Mouse (Mus musculus) bone marrow macrophage, adult 2 months (primary cell): Measurements from ENCODE around the gene Nol9. TPM values are rescaled to one million over a fixed set of nuclear protein-coding genes. Genes with fewer than 3 reads are reported as not detected.

Experiments used
- H3K27ac ChIP-seq: 2 replicates; pipeline ENCODE4 v1.5.1; 2012; ENCODE audit warnings: low read depth, low read length; ENCODE audit not compliant: insufficient read depth
- H3K4me1 ChIP-seq: 2 replicates; pipeline ENCODE4 v1.6.1; 2012; ENCODE audit warnings: low read length; ENCODE audit not compliant: control insufficient read depth, insufficient read depth
- H3K4me3 ChIP-seq: 2 replicates; pipeline ENCODE4 v1.5.1; 2012; ENCODE audit warnings: mild to moderate bottlenecking, low read length, moderate library complexity; ENCODE audit not compliant: insufficient read depth
- CTCF ChIP-seq: IDR thresholded peaks from 2 replicates; pipeline ENCODE4 v1.5.1; 2012; ENCODE audit warnings: low read depth, mild to moderate bottlenecking, low read length, moderate library complexity
- POLR2A ChIP-seq: IDR thresholded peaks from 2 replicates; pipeline ENCODE4 v1.6.1; 2012; ENCODE audit warnings: mild to moderate bottlenecking, low read depth, low read length, borderline replicate concordance
- polyA plus RNA-seq: library from polyadenylated mRNA; stranded (reverse); fragments of >200 nt; gene quantifications from 2 replicates; pipeline ENCODE4 v1.2.4, GENCODE M21; 2012; ENCODE audit not compliant: missing spikeins, insufficient read depth, insufficient read length

Gene Nol9
- polyA plus RNA-seq, 1 experiment, result 11.1 TPM

GRCm38 (mm10) chr4:152000906-152001305 is 38.2 kb upstream of the Nol9 start:
- H3K4me3 ChIP-seq, result no peak overlapping the region
- no peak overlapping the region for H3K27ac ChIP-seq
- no peak for TF ChIP-seq POLR2A
- TF ChIP-seq CTCF, result no peak
- peaks cover 22% of the 10 kb centered on the region for H3K4me1 ChIP-seq

- H3K4me1 ChIP-seq, result peaks cover 22% of the 10 kb centered on the region
- no peak overlapping the region for H3K27ac ChIP-seq
- TF ChIP-seq CTCF (no peak), POLR2A (no peak)
- H3K4me3 ChIP-seq, result no peak overlapping the region
These were observed 37.8 kb upstream of the Nol9 start for GRCm38 (mm10) chr4:152001335-152001734.

- no peak for TF ChIP-seq CTCF
- no peak for TF ChIP-seq POLR2A
- H3K4me3 ChIP-seq, result no peak overlapping the region
- H3K4me1 ChIP-seq, result peaks cover 22% of the 10 kb centered on the region
- no peak overlapping the region for H3K27ac ChIP-seq
These were observed 37.1 kb upstream of the Nol9 start for GRCm38 (mm10) chr4:152002063-152002462.

- TF ChIP-seq CTCF, result peak; percentile 46; the same call in 1 of the 2 replicates
- no peak for TF ChIP-seq POLR2A
These were observed 33.0 kb upstream of the Nol9 start for GRCm38 (mm10) chr4:152006137-152006536.

GRCm38 (mm10) chr4:152006812-152007211 is 32.3 kb upstream of the Nol9 start:
- peaks cover 5% of the 10 kb centered on the region for H3K4me1 ChIP-seq
- H3K27ac ChIP-seq, result no peak overlapping the region
- H3K4me3 ChIP-seq, result no peak overlapping the region
- no peak for TF ChIP-seq CTCF
- no peak for TF ChIP-seq POLR2A

More at GRCm38 (mm10) chr4:152006137-152006536, 33.0 kb upstream of the Nol9 start:
- Histone ChIP-seq H3K27ac (no peak overlapping the region), H3K4me3 (no peak overlapping the region), H3K4me1 (no peaks in the 10 kb centered on the region; the same call in 1 of the 2 replicates)

- no peak overlapping the region for H3K27ac ChIP-seq
- H3K4me3 ChIP-seq, result peak overlapping the region; percentile 83
- TF ChIP-seq CTCF (no peak), POLR2A (no peak)
- H3K4me1 ChIP-seq, result peaks cover 6% of the 10 kb centered on the region
These were observed 31.5 kb upstream of the Nol9 start for GRCm38 (mm10) chr4:152007481-152008147.

GRCm38 (mm10) chr4:152008148-152008500 is 31.0 kb upstream of the Nol9 start:
- TF ChIP-seq CTCF, result no peak
- no peak for TF ChIP-seq POLR2A
- H3K4me1 ChIP-seq, result peaks cover 9% of the 10 kb centered on the region

GRCm38 (mm10) chr4:152008622-152009075 is 30.5 kb upstream of the Nol9 start, which contains the start of gene Klhl21:
Gene Klhl21, plus strand, starts transcription at chr4:152008803.
- H3K4me3 ChIP-seq, result peak within 1 kb of the TSS; percentile 83
- H3K27ac ChIP-seq, result peak within 1 kb of the TSS; percentile 72
- no peak for TF ChIP-seq CTCF
- peak; percentile 72; the same call in 1 of the 2 replicates for TF ChIP-seq POLR2A
- peaks cover 12% of the 10 kb centered on the region for H3K4me1 ChIP-seq

More at GRCm38 (mm10) chr4:152008148-152008500, 31.0 kb upstream of the Nol9 start:
- Histone ChIP-seq H3K4me3 (peak overlapping the region; percentile 83), H3K27ac (no peak overlapping the region)

- TF ChIP-seq CTCF (no peak), POLR2A (no peak)
- peak overlapping the region; percentile 83 for H3K4me3 ChIP-seq
- peaks cover 12% of the 10 kb centered on the region for H3K4me1 ChIP-seq
- H3K27ac ChIP-seq, result peak overlapping the region; percentile 72
These were observed 29.8 kb upstream of the Nol9 start for GRCm38 (mm10) chr4:152009076-152010051.

GRCm38 (mm10) chr4:152010091-152010706 is 28.9 kb upstream of the Nol9 start:
- peak overlapping the region; percentile 83 for H3K4me3 ChIP-seq
- TF ChIP-seq POLR2A (no peak), CTCF (no peak)
- H3K27ac ChIP-seq, result peak overlapping the region; percentile 72
- peaks cover 12% of the 10 kb centered on the region for H3K4me1 ChIP-seq
